Mouse (Mus musculus): ENCODE data around the gene H1fx. TPM values are rescaled to one million over a fixed set of nuclear protein-coding genes. Genes with fewer than 3 reads are reported as not detected.
A peak's percentile ranks its signal among the peaks of the same experiment; 100 is the strongest.
"Not testable (repeated sequence)": the region's sequence is repeated elsewhere in the genome, so short reads cannot be mapped to it uniquely, and the experiment has no call there.

Gene H1fx
- polyA plus RNA-seq, 1 experiment from 2014 or later = 4.2 TPM

- H3K9me3 ChIP-seq (replicated peaks; ENCODE audit: control insufficient read depth, low read length); H3K27ac ChIP-seq (ENCODE audit: low read length); ATAC-seq (replicated peaks; ENCODE audit: extremely low read depth, insufficient read depth, low FRiP score); H3K9ac ChIP-seq (ENCODE audit: low read length); H3K4me3 ChIP-seq (ENCODE audit: low read length); H3K4me1 ChIP-seq (ENCODE audit: control insufficient read depth, insufficient read depth, low read length); H3K4me2 ChIP-seq (ENCODE audit: low read depth, low read length); H3K27me3 ChIP-seq (ENCODE audit: control insufficient read depth, insufficient read depth, low read length): not testable (repeated sequence)
- 38% methylated on average over 1 of the region's 1 CpGs for WGBS
- H3K36me3 ChIP-seq (ENCODE audit: control insufficient read depth, insufficient read depth) = peaks cover 16% of the 10 kb centered on the region
These were observed 29.7 kb upstream of the H1fx start for GRCm38 (mm10) chr6:88011106-88011505.

GRCm38 (mm10) chr6:88009209-88009608 is 27.8 kb upstream of the H1fx start:
- ATAC-seq (replicated peaks; ENCODE audit: extremely low read depth, insufficient read depth, low FRiP score) = no peak
- no peak overlapping the region for H3K9ac ChIP-seq (ENCODE audit: low read length)
- peaks cover 2% of the 10 kb centered on the region for H3K4me1 ChIP-seq (ENCODE audit: control insufficient read depth, insufficient read depth, low read length)
- H3K36me3 ChIP-seq (ENCODE audit: control insufficient read depth, insufficient read depth) = peaks cover 21% of the 10 kb centered on the region
- no peak overlapping the region for H3K4me3 ChIP-seq (ENCODE audit: low read length)
- H3K27ac ChIP-seq (ENCODE audit: low read length) = no peak overlapping the region
- no peaks in the 10 kb centered on the region for H3K27me3 ChIP-seq (ENCODE audit: control insufficient read depth, insufficient read depth, low read length)
- no peaks in the 10 kb centered on the region for H3K9me3 ChIP-seq (replicated peaks; ENCODE audit: control insufficient read depth, low read length)
- H3K4me2 ChIP-seq (ENCODE audit: low read depth, low read length) = no peak overlapping the region
- WGBS = 86% methylated on average over 4 of the region's 4 CpGs

GRCm38 (mm10) chr6:88004773-88005172 is 23.3 kb upstream of the H1fx start:
- H3K27me3 ChIP-seq (ENCODE audit: control insufficient read depth, insufficient read depth, low read length); H3K4me2 ChIP-seq (ENCODE audit: low read depth, low read length); H3K9ac ChIP-seq (ENCODE audit: low read length); H3K4me3 ChIP-seq (ENCODE audit: low read length); H3K27ac ChIP-seq (ENCODE audit: low read length); H3K4me1 ChIP-seq (ENCODE audit: control insufficient read depth, insufficient read depth, low read length); H3K9me3 ChIP-seq (replicated peaks; ENCODE audit: control insufficient read depth, low read length); ATAC-seq (replicated peaks; ENCODE audit: extremely low read depth, insufficient read depth, low FRiP score): not testable (repeated sequence)
- H3K36me3 ChIP-seq (ENCODE audit: control insufficient read depth, insufficient read depth) = peaks cover 41% of the 10 kb centered on the region
- 86% methylated on average over 12 of the region's 14 CpGs for whole genome bisulfite sequencing

- H3K4me2 ChIP-seq (ENCODE audit: low read depth, low read length) = no peak overlapping the region
- H3K36me3 ChIP-seq (ENCODE audit: control insufficient read depth, insufficient read depth) = peaks cover 36% of the 10 kb centered on the region
- ATAC-seq (replicated peaks; ENCODE audit: extremely low read depth, insufficient read depth, low FRiP score) = no peak
- no peak overlapping the region for H3K9ac ChIP-seq (ENCODE audit: low read length)
- no peaks in the 10 kb centered on the region for H3K27me3 ChIP-seq (ENCODE audit: control insufficient read depth, insufficient read depth, low read length)
- no peak overlapping the region for H3K27ac ChIP-seq (ENCODE audit: low read length)
- WGBS = 66% methylated on average over 4 of the region's 4 CpGs
- H3K4me1 ChIP-seq (ENCODE audit: control insufficient read depth, insufficient read depth, low read length) = no peaks in the 10 kb centered on the region
- H3K9me3 ChIP-seq (replicated peaks; ENCODE audit: control insufficient read depth, low read length) = no peaks in the 10 kb centered on the region
- no peak overlapping the region for H3K4me3 ChIP-seq (ENCODE audit: low read length)
These were observed 22.0 kb upstream of the H1fx start for GRCm38 (mm10) chr6:88003439-88003838.

GRCm38 (mm10) chr6:87998358-87998757 is 16.9 kb upstream of the H1fx start:
- Histone ChIP-seq H3K4me2 (ENCODE audit: low read depth, low read length) (no peak overlapping the region), H3K4me3 (ENCODE audit: low read length) (no peak overlapping the region), H3K27me3 (ENCODE audit: control insufficient read depth, insufficient read depth, low read length) (no peaks in the 10 kb centered on the region), H3K36me3 (ENCODE audit: control insufficient read depth, insufficient read depth) (peaks cover 20% of the 10 kb centered on the region), H3K9me3 (replicated peaks; ENCODE audit: control insufficient read depth, low read length) (no peaks in the 10 kb centered on the region), H3K9ac (ENCODE audit: low read length) (no peak overlapping the region), H3K27ac (ENCODE audit: low read length) (no peak overlapping the region), H3K4me1 (ENCODE audit: control insufficient read depth, insufficient read depth, low read length) (peaks cover 8% of the 10 kb centered on the region)
- WGBS = 76% methylated on average over 4 of the region's 4 CpGs
- ATAC-seq (replicated peaks; ENCODE audit: extremely low read depth, insufficient read depth, low FRiP score) = no peak

- no peak overlapping the region for H3K9ac ChIP-seq (ENCODE audit: low read length)
- H3K27ac ChIP-seq (ENCODE audit: low read length) = no peak overlapping the region
- H3K27me3 ChIP-seq (ENCODE audit: control insufficient read depth, insufficient read depth, low read length) = no peaks in the 10 kb centered on the region
- peaks cover 8% of the 10 kb centered on the region for H3K4me1 ChIP-seq (ENCODE audit: control insufficient read depth, insufficient read depth, low read length)
- H3K9me3 ChIP-seq (replicated peaks; ENCODE audit: control insufficient read depth, low read length) = no peaks in the 10 kb centered on the region
- H3K36me3 ChIP-seq (ENCODE audit: control insufficient read depth, insufficient read depth) = peaks cover 15% of the 10 kb centered on the region
- 49% methylated on average over 7 of the region's 7 CpGs for WGBS
- no peak overlapping the region for H3K4me3 ChIP-seq (ENCODE audit: low read length)
- no peak for ATAC-seq (replicated peaks; ENCODE audit: extremely low read depth, insufficient read depth, low FRiP score)
- no peak overlapping the region for H3K4me2 ChIP-seq (ENCODE audit: low read depth, low read length)
These were observed 16.3 kb upstream of the H1fx start for GRCm38 (mm10) chr6:87997706-87998265.

- WGBS = 66% methylated on average over 9 of the region's 9 CpGs
- Histone ChIP-seq H3K4me2 (ENCODE audit: low read depth, low read length) (no peak overlapping the region), H3K4me1 (ENCODE audit: control insufficient read depth, insufficient read depth, low read length) (peaks cover 8% of the 10 kb centered on the region), H3K36me3 (ENCODE audit: control insufficient read depth, insufficient read depth) (peaks cover 11% of the 10 kb centered on the region), H3K9me3 (replicated peaks; ENCODE audit: control insufficient read depth, low read length) (no peaks in the 10 kb centered on the region), H3K27me3 (ENCODE audit: control insufficient read depth, insufficient read depth, low read length) (no peaks in the 10 kb centered on the region), H3K27ac (ENCODE audit: low read length) (no peak overlapping the region), H3K9ac (ENCODE audit: low read length) (no peak overlapping the region), H3K4me3 (ENCODE audit: low read length) (no peak overlapping the region)
- ATAC-seq (replicated peaks; ENCODE audit: extremely low read depth, insufficient read depth, low FRiP score) = no peak
These were observed 15.2 kb upstream of the H1fx start for GRCm38 (mm10) chr6:87996606-87997005.

GRCm38 (mm10) chr6:87995519-87995918 is 14.1 kb upstream of the H1fx start:
- Histone ChIP-seq H3K4me1 (ENCODE audit: control insufficient read depth, insufficient read depth, low read length) (peaks cover 8% of the 10 kb centered on the region), H3K4me3 (ENCODE audit: low read length) (no peak overlapping the region), H3K27me3 (ENCODE audit: control insufficient read depth, insufficient read depth, low read length) (no peaks in the 10 kb centered on the region), H3K36me3 (ENCODE audit: control insufficient read depth, insufficient read depth) (peaks cover 1% of the 10 kb centered on the region; the same call in 1 of the 2 replicates), H3K4me2 (ENCODE audit: low read depth, low read length) (no peak overlapping the region), H3K9ac (ENCODE audit: low read length) (no peak overlapping the region), H3K9me3 (replicated peaks; ENCODE audit: control insufficient read depth, low read length) (no peaks in the 10 kb centered on the region), H3K27ac (ENCODE audit: low read length) (no peak overlapping the region)
- ATAC-seq (replicated peaks; ENCODE audit: extremely low read depth, insufficient read depth, low FRiP score) = no peak
- 55% methylated on average over 4 of the region's 4 CpGs for WGBS

GRCm38 (mm10) chr6:87993790-87994571 is 12.5 kb upstream of the H1fx start:
- Histone ChIP-seq H3K9ac (ENCODE audit: low read length) (no peak overlapping the region; the same call in 1 of the 2 replicates), H3K4me2 (ENCODE audit: low read depth, low read length) (peak overlapping the region; percentile 52), H3K27me3 (ENCODE audit: control insufficient read depth, insufficient read depth, low read length) (no peaks in the 10 kb centered on the region), H3K4me3 (ENCODE audit: low read length) (peak overlapping the region; percentile 28; the same call in 1 of the 2 replicates), H3K9me3 (replicated peaks; ENCODE audit: control insufficient read depth, low read length) (no peaks in the 10 kb centered on the region), H3K4me1 (ENCODE audit: control insufficient read depth, insufficient read depth, low read length) (peaks cover 8% of the 10 kb centered on the region), H3K27ac (ENCODE audit: low read length) (no peak overlapping the region), H3K36me3 (ENCODE audit: control insufficient read depth, insufficient read depth) (no peaks in the 10 kb centered on the region)
- peak; percentile 29 for ATAC-seq (replicated peaks; ENCODE audit: extremely low read depth, insufficient read depth, low FRiP score)
- WGBS = 10% methylated on average over 18 of the region's 18 CpGs

Measured in heart, embryonic 16.5 days (tissue).